Mouse (Mus musculus) spleen, adult 2 months (tissue): ENCODE measurements at regions not wholly inside any gene's neighbourhood (a gene's known extent, or its start where the extent isn't known, plus 50 kb on each side); places are given as distances from the start of the nearest gene placed in this dataset.

Source experiments
- DNase-seq, 2 experiments: peaks; one replicate each; pipeline versions ENCODE4 v3.0.0 to v3.0.0-alpha.2; 2012 to 2021; ENCODE audit warnings: low spot score in 2 of 2, low read depth in 1 of 2
- H3K27ac ChIP-seq: fragments of 200-500 bp; 2 replicates; pipeline ENCODE4 v1.5.1; 2012; ENCODE audit warnings: low read length, inconsistent platforms; ENCODE audit not compliant: insufficient read depth
- H3K27me3 ChIP-seq: fragments of 200-500 bp; 2 replicates; pipeline ENCODE4 v1.6.1; 2012; ENCODE audit warnings: mild to moderate bottlenecking, moderate library complexity, low read length, inconsistent platforms; ENCODE audit not compliant: control insufficient read depth, insufficient read depth
- H3K36me3 ChIP-seq: fragments of 200-500 bp; 2 replicates; pipeline ENCODE4 v1.6.1; 2012; ENCODE audit warnings: mild to moderate bottlenecking, low read length, inconsistent platforms; ENCODE audit not compliant: control insufficient read depth, insufficient read depth
- H3K4me1 ChIP-seq: fragments of 200-500 bp; 2 replicates; pipeline ENCODE4 v1.6.1; 2011; ENCODE audit warnings: inconsistent platforms; ENCODE audit not compliant: control insufficient read depth, insufficient read depth, insufficient read length
- H3K4me3 ChIP-seq: fragments of 200-500 bp; 2 replicates; pipeline ENCODE4 v1.5.1; 2011; ENCODE audit warnings: mild to moderate bottlenecking, inconsistent platforms; ENCODE audit not compliant: insufficient read depth, insufficient read length; ENCODE audit errors: extremely low read depth
- CTCF ChIP-seq: fragments of 200-500 bp; IDR thresholded peaks from 2 replicates; pipeline ENCODE4 v1.5.1; 2011; ENCODE audit warnings: mild to moderate bottlenecking, inconsistent platforms; ENCODE audit not compliant: insufficient read depth, insufficient read length, insufficient replicate concordance; ENCODE audit errors: extremely low read depth
- POLR2A ChIP-seq: fragments of 200-500 bp; IDR thresholded peaks from 2 replicates; pipeline ENCODE4 v1.6.1; 2011; ENCODE audit warnings: low read depth, low read length, inconsistent platforms
- WGBS: fragments of 180-500 bp; shearing (Covaris S2); methylation state at CpG from one replicate; pipeline ENCODE4 v1.1.7; 2018; 5-methylcytosine and 5-hydroxymethylcytosine counted together

DNA sequence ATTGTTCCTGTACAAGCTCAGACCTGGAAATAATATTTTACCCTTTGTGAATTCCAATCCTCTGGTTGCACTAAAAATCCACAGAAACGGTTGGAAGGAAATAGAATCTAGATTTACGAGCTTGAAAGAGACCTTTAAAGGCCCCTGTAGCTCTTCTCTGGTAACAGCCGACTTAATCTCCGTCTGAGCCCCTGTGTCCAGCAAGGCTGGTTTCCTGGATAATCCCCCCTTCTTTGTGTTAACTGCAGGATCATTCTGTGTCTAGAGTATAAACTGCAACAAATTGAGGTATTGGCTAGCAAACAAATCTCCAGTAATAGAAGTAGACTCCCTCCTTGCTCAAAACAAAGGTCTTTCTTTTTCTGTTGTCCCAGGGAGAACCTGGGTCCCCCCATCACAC, 56.5 kb upstream of the Slc1a1 start:
- Histone ChIP-seq H3K4me1 (no peaks in the 10 kb centered on the region), H3K27ac (no peak overlapping the region), H3K27me3 (no peaks in the 10 kb centered on the region), H3K36me3 (no peaks in the 10 kb centered on the region), H3K4me3 (no peak overlapping the region)
- no peak for DNase-seq
- 74% methylated on average over 4 of the region's 4 CpGs for WGBS
- TF ChIP-seq CTCF: no peak
- TF ChIP-seq POLR2A: no peak

- TF ChIP-seq CTCF (no peak), POLR2A (no peak)
- no peaks in the 10 kb centered on the region for H3K27me3 ChIP-seq
- no peak for DNase-seq
- H3K4me1 ChIP-seq: no peaks in the 10 kb centered on the region
- H3K36me3 ChIP-seq: no peaks in the 10 kb centered on the region
- H3K4me3 ChIP-seq: no peak overlapping the region
- 84% methylated on average over 2 of the region's 2 CpGs for WGBS
- no peak overlapping the region for H3K27ac ChIP-seq
Measured at GRCm38 (mm10) chr19:28781971-28782370, 52.9 kb upstream of the Slc1a1 start.
